Mouse (Mus musculus) stomach, postnatal 0 days (tissue): ENCODE results near the gene Ahsa2.

ENCODE experiments used
- CTCF ChIP-seq: IDR thresholded peaks from 2 replicates; pipeline ENCODE4 v1.5.1; 2016; ENCODE audit warnings: antibody characterized with exemption, low read depth, mild to moderate bottlenecking, moderate library complexity
- EP300 ChIP-seq: optimal IDR thresholded peaks from 2 replicates; pipeline ENCODE3; 2016; ENCODE audit warnings: antibody characterized with exemption

DNA sequence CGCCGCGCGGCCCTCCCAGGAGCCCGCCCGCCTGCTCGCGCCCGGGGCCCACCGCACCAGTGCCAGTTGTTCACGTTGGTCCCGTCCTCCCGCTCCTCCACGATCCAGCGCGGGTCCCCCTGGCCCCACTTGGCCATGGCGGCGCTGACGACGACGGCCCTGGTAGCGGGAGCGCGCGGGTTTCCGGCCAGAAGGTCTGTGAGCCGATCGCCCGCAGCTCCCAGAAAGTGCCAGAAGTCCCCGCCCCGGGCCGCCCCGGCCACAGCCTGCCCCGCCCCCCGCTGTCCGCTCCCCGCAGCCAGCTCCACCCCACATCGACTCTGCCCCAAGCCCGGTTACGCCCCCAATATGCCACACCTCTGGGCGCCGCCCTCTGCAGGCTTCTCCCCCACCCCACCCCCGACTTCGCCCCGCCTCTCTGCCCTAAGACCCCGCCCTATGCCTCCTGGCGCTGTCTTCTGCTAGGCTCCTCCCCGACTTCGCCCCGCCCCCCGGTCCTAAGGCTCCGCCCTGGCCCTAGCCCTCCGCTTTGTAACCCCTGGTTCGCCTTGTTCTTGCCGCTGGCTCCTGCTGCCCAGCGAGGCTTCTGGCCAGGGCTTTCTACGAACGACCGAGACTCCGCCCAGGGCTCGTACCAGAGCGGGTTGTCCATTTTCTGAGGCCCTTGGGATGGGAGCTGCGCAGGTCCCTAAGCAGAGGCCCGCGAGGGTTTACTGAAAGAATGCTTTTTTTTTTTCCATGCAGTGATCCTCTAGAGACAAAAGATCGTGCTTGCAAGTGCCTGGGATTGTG lies at the start of gene Ahsa2:
- TF ChIP-seq CTCF, result no peak
- no peak for TF ChIP-seq EP300
